Comparison of ENCODE assay signal across 22 mouse cellular contexts in genomic region chr2:92831784-92832183, GRCm38 (mm10).
DNase-seq lines count a peak whose midpoint lies in the region; ATAC-seq lines count a peak whose summit lies in the region.
"Had no signal": no experiment of that assay in that cellular context is flagged by ENCODE, and none has a peak within 500 bp of the region (broad histone marks: within the 10 kb centered on the region; RNA-seq: fewer than 3 reads in every experiment).

No protein-coding gene starts in this region.

- H3K36me3 ChIP-seq in kidney, embryonic 16.5 days (ENCODE audit: insufficient read depth, low read length), result no peaks in the 10 kb centered on the region
- H3K36me3 ChIP-seq: G1E; heart, embryonic 10.5 days; neural tube, embryonic 12.5 days had no signal

- DNase-seq in kidney, adult 11 months, result peak; percentile 43
- DNase-seq in lung, postnatal 4 days, result peak; percentile 18 to 61
- no peak for DNase-seq in lung, postnatal 14 days
- peak; percentile 62 for DNase-seq in kidney, postnatal 10 days
- DNase-seq in thymus, postnatal 14 days, result no peak
- no peak for DNase-seq in heart, adult 18-20 months
- no peak for DNase-seq in spleen, postnatal 4 days (ENCODE audit: low spot score in 2 of 2)
- DNase-seq: adrenal gland, postnatal 36 days; B cell, adult 2 months; cerebellum, adult 9-10 months; gastrocnemius, adult 2 months; heart, postnatal 4 days; midbrain, embryonic 14.5 days; right cerebral cortex, postnatal 14 days had no signal

- H3K4me1 ChIP-seq in kidney, embryonic 16.5 days (ENCODE audit: insufficient read depth, low read length), result peaks cover 7% of the 10 kb centered on the region
- H3K4me1 ChIP-seq: forebrain, embryonic 13.5 days had no signal

- no peaks in the 10 kb centered on the region for H3K27me3 ChIP-seq in kidney, embryonic 16.5 days (ENCODE audit: insufficient read depth, low read length)
- H3K27me3 ChIP-seq: forebrain, embryonic 13.5 days; neural tube, embryonic 12.5 days had no signal

- H3K9me3 ChIP-seq in kidney, embryonic 16.5 days (ENCODE audit: low read length), result no peaks in the 10 kb centered on the region
- H3K9me3 ChIP-seq: forebrain, embryonic 13.5 days; G1E; heart, embryonic 10.5 days; neural tube, embryonic 12.5 days had no signal

- no peak overlapping the region for H3K4me2 ChIP-seq in kidney, embryonic 16.5 days (replicated peaks; ENCODE audit: low read depth, low read length)
- H3K4me2 ChIP-seq: forebrain, embryonic 13.5 days; hindbrain, embryonic 14.5 days; neural tube, embryonic 12.5 days had no signal

- H3K4me3 ChIP-seq in kidney, embryonic 16.5 days (ENCODE audit: low read length), result no peak overlapping the region
- H3K4me3 ChIP-seq: erythroblast, embryonic 14.5 days; forebrain, embryonic 13.5 days; gastrocnemius, adult 2 months; heart, embryonic 10.5 days; neural tube, embryonic 12.5 days had no signal

- no peak for ATAC-seq in kidney, embryonic 16.5 days (ENCODE audit: low FRiP score, low TSS enrichment)
- ATAC-seq: forebrain, embryonic 13.5 days; Patski had no signal

- no peak overlapping the region for H3K9ac ChIP-seq in kidney, embryonic 16.5 days (replicated peaks; ENCODE audit: low read length)
- H3K9ac ChIP-seq: forebrain, embryonic 13.5 days; hindbrain, embryonic 14.5 days; neural tube, embryonic 12.5 days had no signal

- WGBS in kidney, embryonic 16.5 days, result 58% methylated on average over 7 of the region's 7 CpGs

- no peak overlapping the region for H3K27ac ChIP-seq in kidney, embryonic 16.5 days (ENCODE audit: low read length)
- H3K27ac ChIP-seq: forebrain, embryonic 13.5 days; gastrocnemius, adult 2 months; heart, embryonic 10.5 days; hindbrain, embryonic 14.5 days; neural tube, embryonic 12.5 days had no signal

Comparison
In these comparisons a context has a peak if more than half of its experiments do, and no peak if none do; other contexts are left out.
1. DNase-seq: peak in kidney, adult 11 months (single experiment), lung, postnatal 4 days (2 of 2) and kidney, postnatal 10 days (single experiment); none in lung, postnatal 14 days (single experiment), thymus, postnatal 14 days (single experiment), heart, adult 18-20 months (0 of 2) and spleen, postnatal 4 days (0 of 2).